Mouse (Mus musculus) bone marrow macrophage, adult 2 months (primary cell): ENCODE measurements around the gene Ern1.

Source experiments
- CTCF ChIP-seq: IDR thresholded peaks from 2 replicates; pipeline ENCODE4 v1.5.1; 2012; ENCODE audit warnings: low read depth, mild to moderate bottlenecking, low read length, moderate library complexity
- POLR2A ChIP-seq: IDR thresholded peaks from 2 replicates; pipeline ENCODE4 v1.6.1; 2012; ENCODE audit warnings: mild to moderate bottlenecking, low read depth, low read length, borderline replicate concordance

- TF ChIP-seq CTCF (no peak), POLR2A (no peak)
These were observed 132.1 kb downstream of the Ern1 start for GRCm38 (mm10) chr11:106355382-106356128.
